Mouse (Mus musculus) liver, embryonic 16.5 days (tissue): ENCODE results near the gene Fam83e. TPM values are rescaled to one million over a fixed set of nuclear protein-coding genes. Genes with fewer than 3 reads are reported as not detected.
A peak's percentile ranks its signal among the peaks of the same experiment; 100 is the strongest.

Experiments
- ATAC-seq: fragments of 200-750 bp; cut with Nextera tagmentation; 2 replicates; pipeline ENCODE4 v1.8.0; 2017; ENCODE audit warnings: low read depth, mild to moderate bottlenecking, moderate number of reproducible peaks, moderate library complexity
- H3K27ac ChIP-seq: fragments of 300-500 bp; sonication (generic); 2 replicates; pipeline ENCODE4 v1.5.1; 2014; ENCODE audit warnings: mild to moderate bottlenecking, low read length
- H3K27me3 ChIP-seq: fragments of 300-500 bp; sonication (generic); 2 replicates; pipeline ENCODE4 v1.6.1; 2014; ENCODE audit warnings: low read depth, low read length, mixed read lengths; ENCODE audit not compliant: control insufficient read depth, insufficient read depth
- H3K36me3 ChIP-seq: fragments of 300-500 bp; sonication (generic); 2 replicates; pipeline ENCODE4 v1.6.1; 2014; ENCODE audit warnings: mild to moderate bottlenecking; ENCODE audit not compliant: control insufficient read depth, insufficient read depth
- H3K4me1 ChIP-seq: fragments of 300-500 bp; sonication (generic); 2 replicates; pipeline ENCODE4 v1.6.1; 2014; ENCODE audit warnings: low read depth, low read length, mixed read lengths; ENCODE audit not compliant: control insufficient read depth
- H3K4me2 ChIP-seq: fragments of 300-500 bp; sonication (generic); 2 replicates; pipeline ENCODE4 v1.6.1; 2014; ENCODE audit warnings: low read depth, low read length, mixed read lengths
- H3K4me3 ChIP-seq: fragments of 300-500 bp; sonication (generic); 2 replicates; pipeline ENCODE4 v1.5.1; 2014; ENCODE audit warnings: low read depth, mild to moderate bottlenecking, low read length
- H3K9ac ChIP-seq: fragments of 300-500 bp; sonication (generic); 2 replicates; pipeline ENCODE4 v1.6.1; 2014; ENCODE audit warnings: low read depth, low read length
- H3K9me3 ChIP-seq: fragments of 300-500 bp; sonication (generic); replicated peaks from 2 replicates; pipeline ENCODE4 v1.6.1; 2016; ENCODE audit warnings: low read length; ENCODE audit not compliant: control insufficient read depth
- WGBS: fragments of 180-500 bp; shearing (Covaris S2); extraction: QIAGEN DNeasy Blood & Tissue Kit; methylation state at CpG from one replicate; pipeline ENCODE4 v1.1.7; 2014; ENCODE audit not compliant: insufficient replicate concordance; 5-methylcytosine and 5-hydroxymethylcytosine counted together
- polyA plus RNA-seq: library from polyadenylated mRNA; unstranded; fragments of >200 nt; fragmentation: Nextera tagmentation; extraction: Ambion mirVana; gene quantifications from 2 replicates; pipeline ENCODE4 v1.2.1, GENCODE M21; 2015

The Fam83e gene
- polyA plus RNA-seq, 1 experiment from 2014 or later = 0.30 TPM

DNA sequence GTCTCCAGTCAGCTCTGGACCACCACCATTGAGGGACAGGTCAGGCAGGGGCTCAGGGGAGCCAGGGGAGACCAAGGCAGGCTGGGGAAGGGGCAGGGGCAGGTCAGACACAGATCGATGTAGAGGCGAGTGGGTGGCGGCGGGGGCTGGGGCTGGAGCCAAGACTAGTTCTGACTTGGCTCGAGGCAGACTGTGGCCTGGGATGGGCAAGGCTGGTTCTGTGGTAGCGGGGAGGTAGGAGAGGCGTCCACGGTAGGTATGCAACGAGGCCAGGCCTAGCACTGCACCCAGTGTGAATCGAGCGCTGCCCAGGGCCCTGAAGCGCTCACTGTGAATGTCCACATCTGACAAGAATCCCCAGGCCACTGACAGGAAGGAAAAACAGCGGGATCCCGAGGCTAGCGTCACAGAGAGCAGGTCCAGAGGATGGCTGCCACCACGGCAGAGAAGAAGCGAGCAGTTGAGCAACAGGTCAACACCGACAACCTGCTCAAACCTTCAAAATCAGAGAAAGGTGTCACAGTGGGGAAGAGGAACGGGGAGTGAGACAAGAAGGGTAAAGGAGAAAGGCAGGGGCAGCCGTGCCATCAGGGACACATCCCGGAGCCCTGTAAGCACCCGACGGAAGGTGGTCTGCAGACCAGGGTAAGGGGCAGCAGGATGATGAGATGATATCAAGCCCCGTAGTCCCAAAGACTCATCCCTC is 9.5 kb upstream of the Fam83e start:
- Histone ChIP-seq H3K27me3 (no peaks in the 10 kb centered on the region), H3K36me3 (peaks cover 19% of the 10 kb centered on the region), H3K9me3 (no peaks in the 10 kb centered on the region), H3K9ac (no peak overlapping the region), H3K4me1 (peaks cover 60% of the 10 kb centered on the region), H3K4me2 (no peak overlapping the region), H3K27ac (no peak overlapping the region), H3K4me3 (no peak overlapping the region)
- no peak for ATAC-seq
- WGBS = 82% methylated on average over 24 of the region's 24 CpGs

DNA sequence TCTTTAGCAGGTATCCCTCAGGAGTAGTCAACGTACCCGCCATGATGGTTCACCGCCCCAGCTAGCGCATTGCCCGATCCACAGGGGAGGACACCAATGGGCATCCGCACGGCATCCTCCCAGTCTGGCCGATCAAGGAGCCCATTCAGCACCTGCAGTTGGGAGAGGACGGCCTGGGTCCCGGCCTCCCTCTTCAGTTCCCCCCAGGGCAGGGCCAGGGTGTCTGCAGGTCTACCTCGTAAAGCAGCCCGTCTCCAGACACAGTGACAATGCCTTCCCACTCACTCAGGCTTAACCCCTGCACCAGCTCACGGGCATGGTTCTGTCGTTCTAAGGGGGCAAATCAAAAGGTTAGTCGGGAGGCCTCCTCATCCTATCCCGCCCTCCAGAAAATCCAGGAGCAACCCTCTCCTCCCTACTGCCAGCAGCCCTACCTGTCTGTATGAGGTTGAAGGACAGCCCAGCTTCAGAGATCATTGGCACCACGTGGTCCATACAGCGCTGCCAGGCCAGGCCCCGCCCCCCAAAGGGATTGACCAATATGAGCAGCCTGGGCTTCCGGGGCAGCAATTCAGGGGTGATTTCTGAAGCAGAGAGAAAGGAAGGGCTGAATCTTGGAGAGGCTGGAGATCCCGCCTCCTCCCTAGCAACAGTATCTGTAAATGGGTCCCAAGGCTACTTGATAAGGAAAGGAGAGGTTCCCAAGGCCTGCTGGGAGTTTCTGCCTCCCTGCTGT is 8.8 kb upstream of the Fam83e start:
- 81% methylated on average over 21 of the region's 21 CpGs for WGBS
- no peak for ATAC-seq
- H3K27ac ChIP-seq = no peak overlapping the region
- no peak overlapping the region for H3K4me2 ChIP-seq
- peaks cover 60% of the 10 kb centered on the region for H3K4me1 ChIP-seq
- no peaks in the 10 kb centered on the region for H3K9me3 ChIP-seq
- H3K4me3 ChIP-seq = no peak overlapping the region
- peaks cover 19% of the 10 kb centered on the region for H3K36me3 ChIP-seq
- no peaks in the 10 kb centered on the region for H3K27me3 ChIP-seq
- H3K9ac ChIP-seq = no peak overlapping the region

- Histone ChIP-seq H3K9me3 (no peaks in the 10 kb centered on the region), H3K36me3 (peaks cover 19% of the 10 kb centered on the region), H3K27me3 (no peaks in the 10 kb centered on the region), H3K4me2 (no peak overlapping the region), H3K9ac (no peak overlapping the region), H3K4me3 (no peak overlapping the region), H3K27ac (peak overlapping the region; percentile 70), H3K4me1 (peaks cover 48% of the 10 kb centered on the region)
- ATAC-seq = no peak
- WGBS = 85% methylated on average over 16 of the region's 16 CpGs
These were observed 7.6 kb upstream of the Fam83e start for GRCm38 (mm10) chr7:45713396-45713795.

DNA sequence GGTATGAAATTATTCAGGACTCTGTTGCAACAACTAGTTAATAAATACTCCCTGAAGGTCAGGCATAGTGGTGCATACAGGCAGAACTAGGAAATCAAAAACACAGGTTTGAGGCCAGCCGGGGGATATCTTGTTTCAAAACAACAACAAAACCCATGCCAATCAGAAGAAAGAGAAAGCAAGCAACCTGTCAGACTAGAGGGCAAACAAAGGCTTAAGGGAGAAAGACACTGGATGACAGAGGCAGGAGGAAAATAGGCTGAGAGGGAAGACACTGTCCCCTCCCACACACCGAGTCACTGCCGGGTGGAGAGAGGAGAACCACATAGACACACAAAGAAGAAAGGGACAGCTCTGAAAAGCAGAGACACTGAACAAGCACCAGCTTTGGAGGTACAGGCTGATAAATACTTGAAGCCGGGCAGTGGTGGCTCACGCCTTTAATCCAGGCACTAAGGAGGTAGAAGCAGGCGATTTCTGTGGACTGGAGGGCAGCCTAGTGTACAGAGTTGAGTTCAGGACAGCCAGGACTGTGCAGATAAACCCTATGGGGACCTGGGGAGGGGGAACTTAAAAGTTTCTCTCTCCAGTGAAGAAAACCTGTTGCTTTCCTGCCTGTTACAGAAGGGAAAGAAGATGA is 7.0 kb upstream of the Fam83e start:
- H3K27ac ChIP-seq = peak overlapping the region; percentile 70
- 73% methylated on average over 6 of the region's 6 CpGs for WGBS
- no peak for ATAC-seq
- H3K9ac ChIP-seq = peak overlapping the region; percentile 74
- no peaks in the 10 kb centered on the region for H3K9me3 ChIP-seq
- H3K4me3 ChIP-seq = peak overlapping the region; percentile 87
- peak overlapping the region; percentile 96 for H3K4me2 ChIP-seq
- H3K27me3 ChIP-seq = no peaks in the 10 kb centered on the region
- peaks cover 19% of the 10 kb centered on the region for H3K36me3 ChIP-seq
- H3K4me1 ChIP-seq = peaks cover 47% of the 10 kb centered on the region

- peak; percentile 33 for ATAC-seq
- WGBS = 8% methylated on average over 14 of the region's 14 CpGs
- Histone ChIP-seq H3K36me3 (peaks cover 24% of the 10 kb centered on the region), H3K9me3 (no peaks in the 10 kb centered on the region), H3K4me2 (peak overlapping the region; percentile 96), H3K27ac (peak overlapping the region; percentile 70), H3K27me3 (no peaks in the 10 kb centered on the region), H3K4me1 (peaks cover 54% of the 10 kb centered on the region), H3K4me3 (peak overlapping the region; percentile 87), H3K9ac (peak overlapping the region; percentile 74)
These were observed 6.4 kb upstream of the Fam83e start for GRCm38 (mm10) chr7:45714630-45715089.

GRCm38 (mm10) chr7:45715090-45715708 is 5.8 kb upstream of the Fam83e start, which contains the start of gene Rpl18:
Gene Rpl18 (plus strand): TSS chr7:45715457.
- no peaks in the 10 kb centered on the region for H3K9me3 ChIP-seq
- H3K27me3 ChIP-seq = no peaks in the 10 kb centered on the region
- 6% methylated on average over 32 of the region's 34 CpGs for WGBS
- peak within 1 kb of the TSS; percentile 96 for H3K4me2 ChIP-seq
- peak within 1 kb of the TSS; percentile 72 for H3K27ac ChIP-seq
- H3K4me3 ChIP-seq = peak within 1 kb of the TSS; percentile 87
- ATAC-seq = peak; percentile 89
- peaks cover 58% of the 10 kb centered on the region for H3K4me1 ChIP-seq
- H3K36me3 ChIP-seq = peaks cover 28% of the 10 kb centered on the region
- peak within 1 kb of the TSS; percentile 83 for H3K9ac ChIP-seq

DNA sequence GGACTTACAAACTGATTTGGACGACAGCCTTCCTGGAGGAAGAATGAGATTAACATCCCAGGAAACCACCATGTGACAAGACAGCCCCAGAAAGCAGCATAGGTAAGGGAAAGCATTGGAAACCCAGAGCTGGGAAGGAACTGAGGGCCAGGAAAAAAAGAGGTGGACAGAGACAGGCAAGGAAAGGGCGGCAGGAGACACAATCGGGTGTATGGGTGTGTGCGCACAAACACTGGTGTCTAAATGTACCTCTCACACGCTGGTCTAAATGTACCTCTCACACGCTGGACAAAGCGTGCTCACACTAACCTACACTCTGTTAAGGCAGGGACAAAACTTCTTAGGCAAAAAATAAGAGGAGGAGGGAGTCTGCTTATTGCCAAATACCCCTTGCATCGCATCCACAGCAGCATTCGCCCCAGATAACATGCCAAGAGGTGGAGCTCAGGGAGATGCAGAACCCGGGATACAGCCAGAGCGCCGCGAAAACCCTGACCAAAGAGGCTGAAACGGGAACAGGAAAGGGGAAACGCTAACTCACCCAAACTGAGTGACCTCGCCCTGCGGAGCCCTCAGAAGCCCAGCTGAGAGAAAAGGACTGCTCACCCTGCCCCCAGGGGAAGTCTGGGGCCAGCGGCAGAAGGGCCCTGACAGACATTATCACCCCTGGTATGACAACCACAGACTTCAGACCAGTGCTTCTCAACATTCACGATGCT is 5.1 kb upstream of the Fam83e start:
- peak overlapping the region; percentile 72 for H3K27ac ChIP-seq
- H3K9ac ChIP-seq = peak overlapping the region; percentile 83
- H3K4me3 ChIP-seq = peak overlapping the region; percentile 87
- no peak for ATAC-seq
- 45% methylated on average over 19 of the region's 19 CpGs for WGBS
- H3K27me3 ChIP-seq = no peaks in the 10 kb centered on the region
- H3K36me3 ChIP-seq = peaks cover 35% of the 10 kb centered on the region
- H3K4me1 ChIP-seq = peaks cover 60% of the 10 kb centered on the region
- H3K4me2 ChIP-seq = peak overlapping the region; percentile 96
- H3K9me3 ChIP-seq = no peaks in the 10 kb centered on the region

GRCm38 (mm10) chr7:45716460-45716857 is 4.6 kb upstream of the Fam83e start:
- no peaks in the 10 kb centered on the region for H3K9me3 ChIP-seq
- no peak for ATAC-seq
- H3K9ac ChIP-seq = peak overlapping the region; percentile 83
- H3K27ac ChIP-seq = peak overlapping the region; percentile 72
- 67% methylated on average over 3 of the region's 3 CpGs for WGBS
- H3K4me3 ChIP-seq = peak overlapping the region; percentile 87
- peaks cover 60% of the 10 kb centered on the region for H3K4me1 ChIP-seq
- H3K4me2 ChIP-seq = peak overlapping the region; percentile 96
- H3K27me3 ChIP-seq = no peaks in the 10 kb centered on the region
- peaks cover 34% of the 10 kb centered on the region for H3K36me3 ChIP-seq
